Mouse (Mus musculus): Measurements from ENCODE around the gene Prdm1. TPM values are rescaled to one million over a fixed set of nuclear protein-coding genes. Genes with fewer than 3 reads are reported as not detected.

Prdm1 gene
- 7.1 and 8.2 TPM in 2 replicates for polyA plus RNA-seq (2015; fragmentation: Nextera tagmentation; extraction: Ambion mirVana)

- Histone ChIP-seq H3K4me2 (peak within 1 kb of the TSS; percentile 68), H3K4me3 (peak within 1 kb of the TSS; percentile 56), H3K4me1 (peaks cover 24% of the 10 kb centered on the region), H3K9me3 (no peaks in the 10 kb centered on the region), H3K36me3 (no peaks in the 10 kb centered on the region), H3K9ac (no peak within 1 kb of the TSS), H3K27me3 (peaks cover 46% of the 10 kb centered on the region), H3K27ac (no peak within 1 kb of the TSS)
- 9% methylated on average over 25 of the region's 25 CpGs for WGBS
- no peak for ATAC-seq (ENCODE audit: insufficient number of reproducible peaks, low FRiP score, low TSS enrichment, low read depth)
Observed at GRCm38 (mm10) chr10:44528291-44529082, at the start of gene Prdm1. TSS of gene Prdm1 (minus strand) at chr10:44528501.

GRCm38 (mm10) chr10:44565971-44566370 lies 37.7 kb upstream of the Prdm1 start:
- Histone ChIP-seq H3K27me3 (no peaks in the 10 kb centered on the region), H3K4me2 (no peak overlapping the region), H3K36me3 (no peaks in the 10 kb centered on the region), H3K27ac (no peak overlapping the region), H3K9ac (no peak overlapping the region), H3K9me3 (no peaks in the 10 kb centered on the region), H3K4me3 (no peak overlapping the region), H3K4me1 (no peaks in the 10 kb centered on the region)
- no peak for ATAC-seq (ENCODE audit: insufficient number of reproducible peaks, low FRiP score, low TSS enrichment, low read depth)
- WGBS = 49% methylated on average over 3 of the region's 3 CpGs

GRCm38 (mm10) chr10:44565109-44565508 lies 36.8 kb upstream of the Prdm1 start:
- no peak for ATAC-seq (ENCODE audit: insufficient number of reproducible peaks, low FRiP score, low TSS enrichment, low read depth)
- no peak overlapping the region for H3K27ac ChIP-seq

GRCm38 (mm10) chr10:44556845-44557244 lies 28.5 kb upstream of the Prdm1 start:
- no peak overlapping the region for H3K27ac ChIP-seq
- no peak overlapping the region for H3K4me2 ChIP-seq
- no peak for ATAC-seq (ENCODE audit: insufficient number of reproducible peaks, low FRiP score, low TSS enrichment, low read depth)
- no peak overlapping the region for H3K4me3 ChIP-seq
- H3K27me3 ChIP-seq = no peaks in the 10 kb centered on the region
- WGBS = 84% methylated on average over 4 of the region's 4 CpGs
- no peaks in the 10 kb centered on the region for H3K4me1 ChIP-seq
- H3K36me3 ChIP-seq = no peaks in the 10 kb centered on the region
- H3K9me3 ChIP-seq = no peaks in the 10 kb centered on the region
- H3K9ac ChIP-seq = no peak overlapping the region

More at GRCm38 (mm10) chr10:44565109-44565508, 36.8 kb upstream of the Prdm1 start:
- 42% methylated on average over 2 of the region's 2 CpGs for WGBS
- Histone ChIP-seq H3K4me2 (no peak overlapping the region), H3K9ac (no peak overlapping the region), H3K9me3 (no peaks in the 10 kb centered on the region), H3K36me3 (no peaks in the 10 kb centered on the region), H3K4me3 (no peak overlapping the region), H3K27me3 (no peaks in the 10 kb centered on the region), H3K4me1 (no peaks in the 10 kb centered on the region)

- no peak for ATAC-seq (ENCODE audit: insufficient number of reproducible peaks, low FRiP score, low TSS enrichment, low read depth)
- H3K27me3 ChIP-seq = no peaks in the 10 kb centered on the region
- no peaks in the 10 kb centered on the region for H3K36me3 ChIP-seq
- 73% methylated on average over 2 of the region's 2 CpGs for WGBS
- H3K9me3 ChIP-seq = no peaks in the 10 kb centered on the region
- no peak overlapping the region for H3K4me3 ChIP-seq
- H3K4me2 ChIP-seq = no peak overlapping the region
- no peak overlapping the region for H3K9ac ChIP-seq
- no peak overlapping the region for H3K27ac ChIP-seq
- no peaks in the 10 kb centered on the region for H3K4me1 ChIP-seq
Observed at GRCm38 (mm10) chr10:44555317-44555716, 27.0 kb upstream of the Prdm1 start.

GRCm38 (mm10) chr10:44553648-44554047 lies 25.3 kb upstream of the Prdm1 start:
- ATAC-seq (ENCODE audit: insufficient number of reproducible peaks, low FRiP score, low TSS enrichment, low read depth) = no peak
- 88% methylated on average over 1 of the region's 1 CpGs for WGBS
- H3K9ac ChIP-seq = no peak overlapping the region
- H3K36me3 ChIP-seq = no peaks in the 10 kb centered on the region
- no peaks in the 10 kb centered on the region for H3K9me3 ChIP-seq
- no peak overlapping the region for H3K27ac ChIP-seq
- no peaks in the 10 kb centered on the region for H3K4me1 ChIP-seq
- no peak overlapping the region for H3K4me3 ChIP-seq
- no peak overlapping the region for H3K4me2 ChIP-seq
- H3K27me3 ChIP-seq = no peaks in the 10 kb centered on the region

GRCm38 (mm10) chr10:44539033-44539578 lies 10.8 kb upstream of the Prdm1 start:
- no peak overlapping the region for H3K4me2 ChIP-seq
- 15% methylated on average over 14 of the region's 14 CpGs for WGBS
- peaks cover 3% of the 10 kb centered on the region for H3K4me1 ChIP-seq
- peaks cover 12% of the 10 kb centered on the region for H3K27me3 ChIP-seq
- H3K27ac ChIP-seq = no peak overlapping the region
- no peak for ATAC-seq (ENCODE audit: insufficient number of reproducible peaks, low FRiP score, low TSS enrichment, low read depth)
- no peaks in the 10 kb centered on the region for H3K36me3 ChIP-seq
- no peaks in the 10 kb centered on the region for H3K9me3 ChIP-seq
- H3K4me3 ChIP-seq = no peak overlapping the region
- no peak overlapping the region for H3K9ac ChIP-seq

GRCm38 (mm10) chr10:44538137-44538536 lies 9.8 kb upstream of the Prdm1 start:
- no peak for ATAC-seq (ENCODE audit: insufficient number of reproducible peaks, low FRiP score, low TSS enrichment, low read depth)
- H3K4me1 ChIP-seq = peaks cover 3% of the 10 kb centered on the region
- no peak overlapping the region for H3K9ac ChIP-seq
- H3K27ac ChIP-seq = no peak overlapping the region
- H3K4me3 ChIP-seq = no peak overlapping the region
- H3K9me3 ChIP-seq = no peaks in the 10 kb centered on the region
- no peak overlapping the region for H3K4me2 ChIP-seq
- H3K36me3 ChIP-seq = no peaks in the 10 kb centered on the region
- WGBS = 70% methylated on average over 6 of the region's 6 CpGs
- peaks cover 15% of the 10 kb centered on the region for H3K27me3 ChIP-seq

- Histone ChIP-seq H3K27ac (no peak overlapping the region), H3K9me3 (no peaks in the 10 kb centered on the region), H3K9ac (no peak overlapping the region), H3K4me1 (peaks cover 27% of the 10 kb centered on the region), H3K4me3 (peak overlapping the region; percentile 56), H3K36me3 (no peaks in the 10 kb centered on the region), H3K27me3 (peaks cover 42% of the 10 kb centered on the region), H3K4me2 (peak overlapping the region; percentile 68)
- 11% methylated on average over 5 of the region's 5 CpGs for WGBS
- no peak for ATAC-seq (ENCODE audit: insufficient number of reproducible peaks, low FRiP score, low TSS enrichment, low read depth)
Observed at GRCm38 (mm10) chr10:44530067-44530360, 1.7 kb upstream of the Prdm1 start.

- peak overlapping the region; percentile 36 for H3K9ac ChIP-seq
- peak; percentile 96 for ATAC-seq (ENCODE audit: insufficient number of reproducible peaks, low FRiP score, low TSS enrichment, low read depth)
- WGBS = under 1% methylated on average over 42 of the region's 42 CpGs
- H3K4me2 ChIP-seq = peak overlapping the region; percentile 68
- H3K27me3 ChIP-seq = peaks cover 43% of the 10 kb centered on the region
- H3K27ac ChIP-seq = peak overlapping the region; percentile 43; the same call in 1 of the 2 replicates
- peaks cover 25% of the 10 kb centered on the region for H3K4me1 ChIP-seq
- peak overlapping the region; percentile 56 for H3K4me3 ChIP-seq
- H3K9me3 ChIP-seq = no peaks in the 10 kb centered on the region
- no peaks in the 10 kb centered on the region for H3K36me3 ChIP-seq
Observed at GRCm38 (mm10) chr10:44529218-44530066, 1.1 kb upstream of the Prdm1 start.

GRCm38 (mm10) chr10:44527651-44528050 lies 650 bp downstream of the Prdm1 start:
- Histone ChIP-seq H3K27ac (no peak overlapping the region), H3K27me3 (peaks cover 42% of the 10 kb centered on the region), H3K36me3 (no peaks in the 10 kb centered on the region), H3K9me3 (no peaks in the 10 kb centered on the region), H3K4me3 (peak overlapping the region; percentile 33), H3K4me2 (peak overlapping the region; percentile 68), H3K9ac (no peak overlapping the region), H3K4me1 (peaks cover 24% of the 10 kb centered on the region)
- 3% methylated on average over 16 of the region's 16 CpGs for WGBS
- no peak for ATAC-seq (ENCODE audit: insufficient number of reproducible peaks, low FRiP score, low TSS enrichment, low read depth)
